Mouse (Mus musculus) kidney, embryonic 14.5 days (tissue): Measurements from ENCODE around the gene Sh3bgr. TPM values are rescaled to one million over a fixed set of nuclear protein-coding genes. Genes with fewer than 3 reads are reported as not detected.
A peak's percentile ranks its signal among the peaks of the same experiment; 100 is the strongest.

Experiments
- ATAC-seq: fragments of 200-750 bp; cut with Nextera tagmentation; 2 replicates; pipeline ENCODE4 v1.8.0; 2017; ENCODE audit warnings: moderate number of reproducible peaks, mild to moderate bottlenecking, moderate TSS enrichment, moderate library complexity; ENCODE audit not compliant: low FRiP score, low TSS enrichment
- H3K27ac ChIP-seq: fragments of 300-500 bp; sonication (generic); 2 replicates; pipeline ENCODE4 v1.5.1; 2014; ENCODE audit warnings: low read depth, mild to moderate bottlenecking, low read length, moderate library complexity, mixed read lengths
- H3K27me3 ChIP-seq: fragments of 300-500 bp; sonication (generic); 2 replicates; pipeline ENCODE4 v1.6.1; 2014; ENCODE audit warnings: mild to moderate bottlenecking, low read length; ENCODE audit not compliant: control insufficient read depth, insufficient read depth
- H3K36me3 ChIP-seq: fragments of 300-500 bp; sonication (generic); 2 replicates; pipeline ENCODE4 v1.6.1; 2014; ENCODE audit warnings: low read length, mixed read lengths; ENCODE audit not compliant: control insufficient read depth, insufficient read depth
- H3K4me1 ChIP-seq: fragments of 300-500 bp; sonication (generic); 2 replicates; pipeline ENCODE4 v1.6.1; 2014; ENCODE audit warnings: low read length, mixed read lengths; ENCODE audit not compliant: control insufficient read depth, insufficient read depth
- H3K4me2 ChIP-seq: fragments of 300-500 bp; sonication (generic); replicated peaks from 2 replicates; pipeline ENCODE4 v1.6.1; 2014; ENCODE audit warnings: low read depth, mild to moderate bottlenecking, low read length
- H3K4me3 ChIP-seq: fragments of 300-500 bp; sonication (generic); 2 replicates; pipeline ENCODE4 v1.5.1; 2014; ENCODE audit warnings: mild to moderate bottlenecking, low read length
- H3K9ac ChIP-seq: fragments of 300-500 bp; sonication (generic); 2 replicates; pipeline ENCODE4 v1.6.1; 2014; ENCODE audit warnings: low read depth, mild to moderate bottlenecking, low read length, moderate library complexity
- H3K9me3 ChIP-seq: fragments of 300-500 bp; sonication (generic); 2 replicates; pipeline ENCODE4 v1.6.1; 2016; ENCODE audit warnings: low read length; ENCODE audit not compliant: control insufficient read depth
- WGBS: fragments of 180-500 bp; shearing (Covaris S2); extraction: QIAGEN DNeasy Blood & Tissue Kit; methylation state at CpG from one replicate; pipeline ENCODE4 v1.1.7; 2014; 5-methylcytosine and 5-hydroxymethylcytosine counted together
- polyA plus RNA-seq: library from polyadenylated mRNA; unstranded; fragments of >200 nt; fragmentation: Nextera tagmentation; extraction: Ambion mirVana; gene quantifications from 2 replicates; pipeline ENCODE4 v1.2.1, GENCODE M21; 2014

Sh3bgr gene
- polyA plus RNA-seq, 1 experiment from 2014 or later: 3.4 TPM

DNA sequence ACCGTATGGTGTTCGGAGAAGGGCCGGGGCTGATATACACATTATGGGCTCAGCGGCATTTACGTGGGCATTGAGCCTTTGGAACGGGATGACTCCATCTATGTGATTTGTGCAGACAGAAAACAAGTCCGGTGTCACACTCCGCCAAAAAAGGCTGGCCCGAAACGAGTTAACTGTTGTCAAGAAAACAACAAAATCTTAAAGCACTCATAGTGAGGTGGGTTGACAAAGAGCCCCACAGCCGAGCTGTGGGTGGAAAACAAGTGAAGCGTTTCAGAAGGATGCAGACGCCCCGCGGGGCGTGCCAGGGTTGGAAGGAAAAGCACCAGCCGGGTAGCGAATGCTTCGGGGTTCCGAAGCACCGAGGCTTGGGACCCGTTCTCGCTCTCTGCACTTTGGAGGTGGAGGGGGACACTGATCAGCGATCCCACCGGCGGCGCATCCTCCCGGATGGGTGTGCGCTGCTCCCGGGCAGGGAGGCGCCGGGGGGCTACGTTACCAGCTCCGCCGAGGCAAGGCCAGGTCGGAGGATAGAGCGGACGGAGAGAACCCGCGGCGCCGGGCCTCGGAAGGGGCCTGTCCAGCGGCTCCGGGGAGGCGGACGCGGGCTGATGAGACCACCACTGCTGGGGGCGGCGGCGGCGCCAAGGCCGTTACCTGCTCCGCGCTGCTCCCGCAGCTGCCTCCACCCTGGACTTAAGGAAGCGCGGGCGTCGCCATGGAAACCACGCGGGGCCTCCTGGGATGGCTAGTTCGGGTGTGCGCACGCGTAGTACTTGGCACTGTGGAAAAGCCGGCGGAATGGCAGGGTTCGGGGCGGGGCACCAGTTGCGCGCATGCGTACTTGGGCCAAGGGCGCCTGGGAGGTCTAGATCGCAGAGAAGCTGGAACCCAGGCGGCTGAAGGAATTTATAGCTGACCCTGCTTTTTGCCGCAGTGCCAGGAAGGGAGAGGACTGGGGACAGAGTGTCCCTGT, 8.4 kb upstream of the Sh3bgr start, which contains the start of gene Lca5l:
Gene Lca5l (minus strand): TSS at position 741 of the 976 bp plus-strand sequence.
- H3K27ac ChIP-seq: 0 out of 2 replicates have a peak within 1 kb of the TSS, but pooled peaks have one; percentile 55
- H3K9me3 ChIP-seq: no peaks in the 10 kb centered on the region
- peak within 1 kb of the TSS; percentile 83 for H3K4me2 ChIP-seq
- under 1% methylated on average over 73 of the region's 77 CpGs for WGBS
- ATAC-seq: peak; percentile 98
- peak within 1 kb of the TSS; percentile 69 for H3K9ac ChIP-seq
- no peaks in the 10 kb centered on the region for H3K36me3 ChIP-seq
- peak within 1 kb of the TSS; percentile 93 for H3K4me3 ChIP-seq
- H3K27me3 ChIP-seq: no peaks in the 10 kb centered on the region
- H3K4me1 ChIP-seq: no peaks in the 10 kb centered on the region

DNA sequence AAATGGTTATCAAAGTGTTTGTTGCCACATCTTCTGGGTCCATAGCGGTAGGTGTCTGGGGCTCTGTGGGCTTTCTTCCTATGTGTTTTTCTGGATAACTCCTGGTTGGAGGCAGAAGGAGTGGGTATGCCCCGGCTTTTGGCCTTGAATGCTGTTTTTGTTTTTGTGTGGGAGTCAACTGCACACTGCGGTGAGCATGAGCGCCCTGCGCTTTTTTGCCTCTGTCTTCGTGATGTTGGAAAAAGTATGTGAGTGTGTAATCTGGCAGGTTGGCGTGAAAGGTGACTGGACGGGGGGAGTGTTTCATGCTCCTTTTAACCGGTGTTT, 415 bp downstream of the Sh3bgr start:
- peak overlapping the region; percentile 48; the same call in 1 of the 2 replicates for H3K9ac ChIP-seq
- peak overlapping the region; percentile 65 for H3K4me2 ChIP-seq
- H3K4me1 ChIP-seq: peaks cover 7% of the 10 kb centered on the region
- no peak overlapping the region for H3K27ac ChIP-seq
- peak overlapping the region; percentile 34 for H3K4me3 ChIP-seq
- 11% methylated on average over 9 of the region's 9 CpGs for WGBS
- H3K36me3 ChIP-seq: no peaks in the 10 kb centered on the region
- H3K9me3 ChIP-seq: no peaks in the 10 kb centered on the region
- no peaks in the 10 kb centered on the region for H3K27me3 ChIP-seq
- ATAC-seq: peak; percentile 6; the same call in 1 of the 2 replicates

DNA sequence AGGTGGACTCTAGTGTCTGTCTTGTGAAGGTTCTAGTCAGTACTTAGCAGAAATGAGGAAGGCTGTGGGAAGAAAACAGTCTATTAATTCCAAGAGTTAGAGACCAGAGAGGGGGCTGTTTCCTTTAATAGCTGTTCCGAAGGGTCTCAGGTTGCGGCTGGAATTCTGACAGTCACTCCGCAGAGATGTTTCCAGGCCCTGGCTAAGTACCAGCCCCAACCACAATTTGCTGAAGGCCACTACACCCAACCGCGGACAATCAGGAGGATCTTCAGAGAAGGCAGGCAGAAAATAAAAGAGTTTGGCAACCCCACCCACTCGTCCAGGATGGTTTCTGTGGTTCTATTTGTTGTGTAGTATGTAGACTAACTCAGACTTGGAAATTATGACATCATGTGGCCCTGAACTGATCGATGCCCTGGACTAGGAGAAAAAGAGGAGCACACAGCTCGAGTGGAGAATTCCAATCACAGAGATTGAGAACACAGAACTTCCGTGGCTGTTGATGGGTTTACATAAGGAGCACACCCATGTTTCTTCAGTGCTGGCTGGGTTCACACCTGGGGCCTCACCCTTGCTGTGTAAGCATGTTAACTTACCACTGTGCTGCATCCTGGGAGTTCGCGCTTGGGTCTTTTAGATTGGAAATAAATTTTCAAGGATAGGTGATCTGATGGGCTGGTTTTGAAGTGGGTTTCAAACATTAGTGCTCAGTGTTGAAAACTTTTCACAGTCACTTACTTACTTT, 1.4 kb downstream of the Sh3bgr start:
- H3K4me2 ChIP-seq: no peak overlapping the region
- H3K9me3 ChIP-seq: no peaks in the 10 kb centered on the region
- H3K9ac ChIP-seq: no peak overlapping the region
- no peak overlapping the region for H3K27ac ChIP-seq
- H3K36me3 ChIP-seq: no peaks in the 10 kb centered on the region
- WGBS: 57% methylated on average over 11 of the region's 11 CpGs
- no peaks in the 10 kb centered on the region for H3K27me3 ChIP-seq
- no peak overlapping the region for H3K4me3 ChIP-seq
- ATAC-seq: no peak
- H3K4me1 ChIP-seq: peaks cover 7% of the 10 kb centered on the region

DNA sequence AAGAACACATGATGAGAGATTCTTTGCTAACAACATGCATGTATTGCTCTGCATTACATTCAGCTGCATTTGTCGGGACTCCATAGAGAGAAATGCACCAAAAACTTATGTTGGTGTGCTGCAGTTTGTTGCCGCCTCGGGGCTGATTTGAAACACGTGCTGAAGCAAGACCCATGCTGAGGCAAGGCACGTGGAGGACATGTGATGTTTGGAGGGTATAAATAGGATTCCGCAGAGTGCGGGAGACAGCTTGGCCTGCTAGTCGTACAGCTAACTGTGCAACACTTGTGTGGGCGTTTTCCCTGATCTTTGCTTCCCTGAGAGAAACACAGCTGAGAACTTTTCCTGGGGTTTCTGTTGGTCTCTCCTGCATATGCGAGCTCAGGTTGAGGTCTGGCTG, 9.5 kb downstream of the Sh3bgr start:
- no peaks in the 10 kb centered on the region for H3K27me3 ChIP-seq
- 89% methylated on average over 10 of the region's 10 CpGs for WGBS
- H3K9me3 ChIP-seq: no peaks in the 10 kb centered on the region
- H3K9ac ChIP-seq: no peak overlapping the region
- no peak overlapping the region for H3K27ac ChIP-seq
- H3K36me3 ChIP-seq: no peaks in the 10 kb centered on the region
- no peak overlapping the region for H3K4me2 ChIP-seq
- no peak for ATAC-seq
- no peaks in the 10 kb centered on the region for H3K4me1 ChIP-seq
- H3K4me3 ChIP-seq: no peak overlapping the region

DNA sequence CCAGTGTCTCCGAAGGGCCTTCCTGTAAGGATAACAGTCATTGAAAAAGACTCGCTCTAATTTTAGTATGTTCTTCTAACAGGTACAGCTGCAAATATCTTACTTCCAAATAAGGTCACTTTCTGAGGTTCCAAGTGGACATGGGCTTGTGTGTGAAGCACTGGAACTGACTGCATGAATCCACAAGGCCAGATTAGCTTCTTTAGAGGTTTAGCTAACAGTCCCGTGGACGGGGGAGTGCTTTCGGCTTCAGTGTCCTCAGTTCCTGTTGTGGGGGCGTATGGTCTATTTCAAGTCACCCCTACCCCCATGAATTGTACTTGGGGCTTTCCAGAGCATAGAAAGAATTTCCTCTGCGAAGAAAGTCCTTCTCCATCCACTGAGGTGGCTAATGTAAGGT, 10.6 kb downstream of the Sh3bgr start:
- H3K4me3 ChIP-seq: no peak overlapping the region
- H3K9me3 ChIP-seq: no peaks in the 10 kb centered on the region
- H3K9ac ChIP-seq: no peak overlapping the region
- no peak overlapping the region for H3K27ac ChIP-seq
- H3K4me2 ChIP-seq: no peak overlapping the region
- no peaks in the 10 kb centered on the region for H3K4me1 ChIP-seq
- no peaks in the 10 kb centered on the region for H3K27me3 ChIP-seq
- WGBS: 81% methylated on average over 7 of the region's 7 CpGs
- no peak for ATAC-seq
- no peaks in the 10 kb centered on the region for H3K36me3 ChIP-seq

DNA sequence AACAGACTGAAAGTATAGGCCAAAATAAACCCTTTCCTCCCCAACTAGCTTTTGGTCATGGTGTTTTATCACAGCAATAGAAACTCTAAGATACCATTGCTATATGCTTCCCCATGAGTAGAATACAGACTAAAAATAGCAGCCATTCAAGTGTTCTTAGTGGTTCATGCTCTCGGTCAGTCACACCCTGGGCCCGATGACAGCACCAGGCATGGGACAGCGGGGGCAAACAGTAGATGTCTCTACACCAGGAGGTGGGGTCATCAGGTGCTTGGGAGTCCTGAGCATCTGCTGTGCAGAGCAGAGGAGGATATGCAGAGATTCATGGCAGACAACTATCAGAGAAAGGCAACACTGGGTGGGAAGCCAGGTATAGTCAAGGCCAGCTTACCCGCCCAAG, 12.8 kb downstream of the Sh3bgr start:
- Histone ChIP-seq H3K9me3 (no peaks in the 10 kb centered on the region), H3K36me3 (no peaks in the 10 kb centered on the region), H3K27me3 (no peaks in the 10 kb centered on the region), H3K9ac (no peak overlapping the region), H3K4me1 (no peaks in the 10 kb centered on the region), H3K27ac (no peak overlapping the region), H3K4me3 (no peak overlapping the region), H3K4me2 (no peak overlapping the region)
- WGBS: 93% methylated on average over 4 of the region's 4 CpGs
- ATAC-seq: no peak

DNA sequence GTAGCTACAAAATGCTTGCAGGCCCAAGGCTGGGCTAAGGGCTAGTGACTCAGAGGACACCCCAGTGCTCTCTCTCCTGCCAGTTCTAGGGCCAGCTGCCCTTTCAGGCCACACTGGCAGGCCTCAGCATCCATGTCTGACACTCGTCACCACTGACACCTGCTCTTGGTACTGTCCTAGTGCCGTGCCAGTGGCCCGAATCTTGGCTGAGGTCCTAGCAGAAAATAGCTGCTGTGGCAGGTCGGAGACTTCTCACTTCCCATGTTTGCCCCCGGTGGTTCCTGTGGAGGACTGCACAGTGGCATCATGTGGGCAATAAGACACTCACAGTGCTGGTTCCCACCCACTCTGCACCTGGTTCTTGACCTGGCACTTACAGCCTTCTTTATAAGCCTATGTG, 21.2 kb downstream of the Sh3bgr start:
- no peak overlapping the region for H3K4me3 ChIP-seq
- no peak for ATAC-seq
- no peak overlapping the region for H3K4me2 ChIP-seq
- no peak overlapping the region for H3K27ac ChIP-seq
- H3K9ac ChIP-seq: no peak overlapping the region
- H3K36me3 ChIP-seq: no peaks in the 10 kb centered on the region
- WGBS: 74% methylated on average over 5 of the region's 5 CpGs
- H3K27me3 ChIP-seq: no peaks in the 10 kb centered on the region
- H3K4me1 ChIP-seq: no peaks in the 10 kb centered on the region
- no peaks in the 10 kb centered on the region for H3K9me3 ChIP-seq

DNA sequence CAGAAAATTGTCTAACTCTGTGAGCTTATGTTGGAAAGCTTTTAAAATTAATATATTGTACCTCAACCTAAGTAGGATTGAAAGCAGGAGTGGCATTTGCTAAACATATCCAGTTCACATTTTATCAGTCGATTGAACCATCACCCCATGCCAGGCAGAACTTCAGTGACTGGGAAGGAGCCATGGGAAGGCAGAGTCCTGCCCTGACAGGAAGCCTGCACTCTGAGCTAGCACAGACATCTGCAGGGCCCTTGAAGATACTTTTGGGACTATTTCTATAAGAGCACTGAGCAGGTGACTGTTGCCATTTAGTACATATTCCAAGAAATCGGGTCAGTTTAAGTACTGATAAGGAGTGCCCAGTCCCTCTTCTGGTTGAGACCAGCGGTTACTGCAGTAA, 21.7 kb downstream of the Sh3bgr start:
- no peaks in the 10 kb centered on the region for H3K4me1 ChIP-seq
- WGBS: 86% methylated on average over 3 of the region's 3 CpGs
- H3K9ac ChIP-seq: no peak overlapping the region
- no peak for ATAC-seq
- H3K27ac ChIP-seq: no peak overlapping the region
- no peaks in the 10 kb centered on the region for H3K36me3 ChIP-seq
- H3K4me2 ChIP-seq: no peak overlapping the region
- H3K27me3 ChIP-seq: no peaks in the 10 kb centered on the region
- H3K4me3 ChIP-seq: no peak overlapping the region
- no peaks in the 10 kb centered on the region for H3K9me3 ChIP-seq

DNA sequence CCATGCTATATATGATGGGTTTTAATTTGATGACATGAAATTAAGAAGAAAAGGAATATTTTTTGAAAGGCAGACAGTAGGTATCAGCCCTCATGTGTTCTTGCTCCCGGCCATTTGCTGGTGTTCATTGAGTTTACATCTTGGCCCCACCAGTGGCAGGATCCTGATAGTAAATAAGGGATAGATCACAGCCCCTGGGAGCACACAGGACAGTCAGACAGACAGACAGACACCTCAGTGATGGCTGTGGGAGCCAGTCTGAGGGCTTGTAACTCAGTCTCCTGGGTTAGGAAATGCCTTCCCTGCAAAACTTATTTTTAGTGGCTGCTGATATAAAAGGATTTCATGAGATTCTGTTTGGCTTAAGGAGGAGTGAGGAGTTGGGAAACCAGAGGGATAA, 22.2 kb downstream of the Sh3bgr start:
- H3K4me2 ChIP-seq: no peak overlapping the region
- ATAC-seq: no peak

More for the DNA sequence above, 22.2 kb downstream of the Sh3bgr start:
- 90% methylated on average over 1 of the region's 1 CpGs for WGBS
- Histone ChIP-seq H3K4me3 (no peak overlapping the region), H3K36me3 (no peaks in the 10 kb centered on the region), H3K4me1 (no peaks in the 10 kb centered on the region), H3K9ac (no peak overlapping the region), H3K9me3 (no peaks in the 10 kb centered on the region), H3K27ac (no peak overlapping the region), H3K27me3 (no peaks in the 10 kb centered on the region)
